Mouse (Mus musculus) heart, embryonic 16.5 days (tissue): Measurements from ENCODE around the gene Tnfrsf13b. TPM values are rescaled to one million over a fixed set of nuclear protein-coding genes. Genes with fewer than 3 reads are reported as not detected.

ENCODE experiments used
- ATAC-seq: fragments of 200-750 bp; cut with Nextera tagmentation; replicated peaks from 2 replicates; pipeline ENCODE4 v1.8.0; 2017; ENCODE audit warnings: moderate number of reproducible peaks; ENCODE audit not compliant: insufficient read depth, low FRiP score; ENCODE audit errors: extremely low read depth
- H3K27ac ChIP-seq: fragments of 300-500 bp; sonication (generic); 2 replicates; pipeline ENCODE4 v1.5.1; 2014; ENCODE audit warnings: mild to moderate bottlenecking, low read length, control low read depth, moderate library complexity
- H3K27me3 ChIP-seq: fragments of 300-500 bp; sonication (generic); 2 replicates; pipeline ENCODE4 v1.6.1; 2014; ENCODE audit warnings: low read length, mixed read lengths; ENCODE audit not compliant: control insufficient read depth, insufficient read depth
- H3K36me3 ChIP-seq: fragments of 300-500 bp; sonication (generic); 2 replicates; pipeline ENCODE4 v1.6.1; 2014; ENCODE audit not compliant: control insufficient read depth, insufficient read depth
- H3K4me1 ChIP-seq: fragments of 300-500 bp; sonication (generic); 2 replicates; pipeline ENCODE4 v1.6.1; 2014; ENCODE audit warnings: low read length, mixed read lengths; ENCODE audit not compliant: control insufficient read depth, insufficient read depth
- H3K4me2 ChIP-seq: fragments of 300-500 bp; sonication (generic); 2 replicates; pipeline ENCODE4 v1.6.1; 2014; ENCODE audit warnings: low read depth, mild to moderate bottlenecking, control low read depth, low read length
- H3K4me3 ChIP-seq: fragments of 300-500 bp; sonication (generic); 2 replicates; pipeline ENCODE4 v1.5.1; 2014; ENCODE audit warnings: mild to moderate bottlenecking, control low read depth, low read length
- H3K9ac ChIP-seq: fragments of 300-500 bp; sonication (generic); 2 replicates; pipeline ENCODE4 v1.6.1; 2014; ENCODE audit warnings: low read length, control low read depth
- H3K9me3 ChIP-seq: fragments of 300-500 bp; sonication (generic); replicated peaks from 2 replicates; pipeline ENCODE4 v1.6.1; 2016; ENCODE audit warnings: low read length; ENCODE audit not compliant: control insufficient read depth
- WGBS: fragments of 180-500 bp; shearing (Covaris S2); extraction: QIAGEN DNeasy Blood & Tissue Kit; methylation state at CpG from one replicate; pipeline ENCODE4 v1.1.7; 2014; 5-methylcytosine and 5-hydroxymethylcytosine counted together
- polyA plus RNA-seq: library from polyadenylated mRNA; unstranded; fragments of >200 nt; fragmentation: Nextera tagmentation; extraction: Ambion mirVana; gene quantifications from 2 replicates; pipeline ENCODE4 v1.2.1, GENCODE M21; 2015

The Tnfrsf13b gene
- polyA plus RNA-seq, 1 experiment from 2014 or later = 5.7 TPM

- 2% methylated on average over 9 of the region's 9 CpGs for WGBS
- H3K36me3 ChIP-seq = no peaks in the 10 kb centered on the region
- no peaks in the 10 kb centered on the region for H3K9me3 ChIP-seq
- no peak overlapping the region for H3K9ac ChIP-seq
- no peak overlapping the region for H3K4me2 ChIP-seq
- no peak overlapping the region for H3K27ac ChIP-seq
- no peaks in the 10 kb centered on the region for H3K4me1 ChIP-seq
- no peak overlapping the region for H3K4me3 ChIP-seq
- peak; percentile 70; the same call in 1 of the 2 replicates for ATAC-seq
- H3K27me3 ChIP-seq = peaks cover 3% of the 10 kb centered on the region
Measured at GRCm38 (mm10) chr11:61193392-61193791, 66.8 kb downstream of the Tnfrsf13b start.

- H3K4me3 ChIP-seq = no peak overlapping the region
- H3K9me3 ChIP-seq = no peaks in the 10 kb centered on the region
- no peak for ATAC-seq
- H3K27me3 ChIP-seq = peaks cover 3% of the 10 kb centered on the region
- no peaks in the 10 kb centered on the region for H3K4me1 ChIP-seq
- no peak overlapping the region for H3K4me2 ChIP-seq
- no peak overlapping the region for H3K27ac ChIP-seq
- no peaks in the 10 kb centered on the region for H3K36me3 ChIP-seq
- H3K9ac ChIP-seq = no peak overlapping the region
- 78% methylated on average over 14 of the region's 14 CpGs for WGBS
Measured at GRCm38 (mm10) chr11:61196616-61197353, 70.2 kb downstream of the Tnfrsf13b start.

- H3K9ac ChIP-seq = no peak overlapping the region
- ATAC-seq = no peak
- H3K27me3 ChIP-seq = peaks cover 3% of the 10 kb centered on the region
- H3K4me1 ChIP-seq = no peaks in the 10 kb centered on the region
- no peak overlapping the region for H3K27ac ChIP-seq
- H3K36me3 ChIP-seq = no peaks in the 10 kb centered on the region
- H3K4me3 ChIP-seq = no peak overlapping the region
- no peak overlapping the region for H3K4me2 ChIP-seq
- no peaks in the 10 kb centered on the region for H3K9me3 ChIP-seq
Measured at GRCm38 (mm10) chr11:61197935-61198334, 71.4 kb downstream of the Tnfrsf13b start.

Other genes with a start within 250 kb of the Tnfrsf13b start
- gene Tmem11, start 247.5 kb upstream of the Tnfrsf13b start, polyA plus RNA-seq = 68.2 and 68.4 TPM in 2 replicates
- gene Natd1, start 212.0 kb upstream of the Tnfrsf13b start, polyA plus RNA-seq = 16.9 and 17.0 TPM in 2 replicates
- gene Map2k3, start 194.7 kb upstream of the Tnfrsf13b start, polyA plus RNA-seq = 67.7 and 69.2 TPM in 2 replicates
- 5.7 and 5.9 TPM in 2 replicates for gene Kcnj12, start 104.2 kb upstream of the Tnfrsf13b start, polyA plus RNA-seq
- gene Usp22, start 48.3 kb downstream of the Tnfrsf13b start, polyA plus RNA-seq = 63.3 and 69.9 TPM in 2 replicates
- gene Aldh3a1, start 80.8 kb downstream of the Tnfrsf13b start, polyA plus RNA-seq = 0.39 TPM in 2 replicates
- gene Aldh3a2, start 140.7 kb downstream of the Tnfrsf13b start, polyA plus RNA-seq = 33.2 and 34.3 TPM in 2 replicates
- gene Slc47a2, start 216.1 kb downstream of the Tnfrsf13b start, polyA plus RNA-seq = 0.07 and 0.24 TPM in 2 replicates